ENCODE assay signal across 15 mouse cellular contexts in genomic region chr11:96348988-96349387, GRCm38 (mm10). TPM values are rescaled to one million over a fixed set of nuclear protein-coding genes. Genes with fewer than 3 reads are reported as not detected.
DNase-seq lines count a peak whose midpoint lies in the region; ATAC-seq and TF ChIP-seq lines count a peak whose summit lies in the region.
"Had no signal": no experiment of that assay in that cellular context is flagged by ENCODE, and none has a peak within 500 bp of the region (broad histone marks: within the 10 kb centered on the region; RNA-seq: fewer than 3 reads in every experiment).

No protein-coding gene starts in this region.

- ATAC-seq in liver, embryonic 11.5 days (replicated peaks; ENCODE audit: low FRiP score): no peak
- no peak for ATAC-seq in liver, postnatal 0 days
- ATAC-seq in hindbrain, embryonic 16.5 days: no peak
- no peak for ATAC-seq in megakaryocyte progenitor cell, adult 5-6 weeks (replicated peaks; ENCODE audit: poor library complexity)

- H3K36me3 ChIP-seq in liver, embryonic 11.5 days (ENCODE audit: control insufficient read depth, insufficient read depth, low read length): no peaks in the 10 kb centered on the region
- no peaks in the 10 kb centered on the region for H3K36me3 ChIP-seq in liver, postnatal 0 days (replicated peaks; ENCODE audit: insufficient read depth, low read length)
- no peaks in the 10 kb centered on the region for H3K36me3 ChIP-seq in hindbrain, embryonic 16.5 days (ENCODE audit: control insufficient read depth, insufficient read depth, low read length)
- H3K36me3 ChIP-seq in small intestine, adult 2 months (ENCODE audit: control insufficient read depth, insufficient read depth, low read length): no peaks in the 10 kb centered on the region; the same call in 1 of the 2 replicates
- H3K36me3 ChIP-seq: forebrain, embryonic 12.5 days had no signal

- TF ChIP-seq EP300 in liver, postnatal 0 days (IDR thresholded peaks at IDR 0.05; ENCODE audit: low read depth): no peak

- no peak overlapping the region for H3K4me3 ChIP-seq in liver, embryonic 11.5 days (ENCODE audit: low read depth, low read length)
- no peak overlapping the region for H3K4me3 ChIP-seq in liver, postnatal 0 days (ENCODE audit: low read depth, low read length)
- H3K4me3 ChIP-seq in hindbrain, embryonic 16.5 days (ENCODE audit: low read length): no peak overlapping the region
- no peak overlapping the region for H3K4me3 ChIP-seq in small intestine, adult 2 months (ENCODE audit: low read depth, low read length)
- H3K4me3 ChIP-seq: forebrain, embryonic 12.5 days; megakaryocyte, embryonic 14.5 days had no signal

- peaks cover 8% of the 10 kb centered on the region for H3K4me1 ChIP-seq in liver, embryonic 11.5 days (replicated peaks; ENCODE audit: control insufficient read depth, insufficient read depth, low read length)
- H3K4me1 ChIP-seq in liver, postnatal 0 days (ENCODE audit: insufficient read depth): no peaks in the 10 kb centered on the region; the same call in 1 of the 2 replicates
- H3K4me1 ChIP-seq in hindbrain, embryonic 16.5 days (ENCODE audit: control insufficient read depth, insufficient read depth, low read depth, low read length): peaks cover 38% of the 10 kb centered on the region
- no peaks in the 10 kb centered on the region; the same call in 1 of the 2 replicates for H3K4me1 ChIP-seq in small intestine, adult 2 months (ENCODE audit: control insufficient read depth, insufficient read depth, insufficient read length, low read length)

- peak overlapping the region; percentile 45; the same call in 1 of the 2 replicates for H3K27ac ChIP-seq in liver, embryonic 11.5 days (ENCODE audit: low read depth, low read length)
- H3K27ac ChIP-seq in liver, postnatal 0 days (ENCODE audit: low read depth): no peak overlapping the region
- H3K27ac ChIP-seq in hindbrain, embryonic 16.5 days (ENCODE audit: low read depth, low read length): peak overlapping the region; percentile 97
- peak overlapping the region; percentile 40; the same call in 1 of the 2 replicates for H3K27ac ChIP-seq in small intestine, adult 2 months (ENCODE audit: insufficient read depth, low read depth, low read length)
- H3K27ac ChIP-seq: forebrain, embryonic 12.5 days had no signal

- no peaks in the 10 kb centered on the region for H3K9me3 ChIP-seq in liver, embryonic 11.5 days (ENCODE audit: control insufficient read depth, low read length)
- no peaks in the 10 kb centered on the region for H3K9me3 ChIP-seq in liver, postnatal 0 days (ENCODE audit: low read length)
- H3K9me3 ChIP-seq in hindbrain, embryonic 16.5 days (ENCODE audit: control insufficient read depth, low read length): no peaks in the 10 kb centered on the region
- H3K9me3 ChIP-seq: forebrain, embryonic 12.5 days had no signal

- H3K27me3 ChIP-seq in liver, embryonic 11.5 days (replicated peaks; ENCODE audit: control insufficient read depth, insufficient read depth, low read length): peaks cover 93% of the 10 kb centered on the region
- peaks cover 91% of the 10 kb centered on the region for H3K27me3 ChIP-seq in liver, postnatal 0 days (ENCODE audit: insufficient read depth, low read length)
- H3K27me3 ChIP-seq in hindbrain, embryonic 16.5 days (replicated peaks; ENCODE audit: control insufficient read depth, insufficient read depth, low read length): peaks cover 31% of the 10 kb centered on the region
- H3K27me3 ChIP-seq in small intestine, adult 2 months (ENCODE audit: control insufficient read depth, insufficient read depth, low read length): peaks cover 36% of the 10 kb centered on the region

- no peak for TF ChIP-seq POLR2A in small intestine, adult 2 months (IDR thresholded peaks at IDR 0.05; ENCODE audit: low read depth, low read length)

- peak; percentile 21 for DNase-seq in adrenal gland, adult 2 months
- no peak for DNase-seq in adrenal gland, postnatal 25 days
- no peak for DNase-seq in liver, embryonic 11.5 days (ENCODE audit: low spot score)
- DNase-seq in liver, postnatal 0 days: no peak
- no peak for DNase-seq in yolk sac, embryonic 10.5 days (ENCODE audit: low spot score)
- DNase-seq: cerebellum, postnatal 14 days; kidney, postnatal 25 days had no signal

- peak overlapping the region; percentile 45; the same call in 1 of the 2 replicates for H3K4me2 ChIP-seq in liver, embryonic 11.5 days
- H3K4me2 ChIP-seq in liver, postnatal 0 days (ENCODE audit: low read depth, low read length): no peak overlapping the region
- peak overlapping the region; percentile 46 for H3K4me2 ChIP-seq in hindbrain, embryonic 16.5 days (ENCODE audit: low read length)
- H3K4me2 ChIP-seq: forebrain, embryonic 12.5 days had no signal

- no peak overlapping the region for H3K9ac ChIP-seq in liver, embryonic 11.5 days (ENCODE audit: low read depth, low read length)
- H3K9ac ChIP-seq in liver, postnatal 0 days (replicated peaks): no peak overlapping the region
- peak overlapping the region; percentile 20; the same call in 1 of the 2 replicates for H3K9ac ChIP-seq in hindbrain, embryonic 16.5 days (ENCODE audit: low read depth, low read length)
- H3K9ac ChIP-seq: forebrain, embryonic 12.5 days had no signal

- TF ChIP-seq CTCF in liver, postnatal 0 days (IDR thresholded peaks at IDR 0.05; ENCODE audit: low read depth): no peak
- TF ChIP-seq CTCF in small intestine, adult 2 months (IDR thresholded peaks at IDR 0.05; ENCODE audit: extremely low read depth, insufficient read length, insufficient replicate concordance, low read depth, low read length): no peak

- WGBS in liver, embryonic 11.5 days: 51% methylated on average over 3 of the region's 3 CpGs
- WGBS in liver, postnatal 0 days (ENCODE audit: insufficient replicate concordance): 50% methylated on average over 3 of the region's 3 CpGs
- WGBS in hindbrain, embryonic 16.5 days: 20% methylated on average over 3 of the region's 3 CpGs
- 58% methylated on average over 3 of the region's 3 CpGs for WGBS in small intestine, adult 2 months

RNA-seq across cellular contexts. Expression of gene Hoxb2, which starts 1.3 kb away (rescaled TPM):
- 10 to 100 TPM; 18.7 to 22.6 TPM for total RNA-seq in adrenal gland, adult 2 months (2021)
- 69.6 and 86.1 TPM in 2 replicates for polyA plus RNA-seq in adrenal gland, adult 2 months (2012; rRNA removed)
- total RNA-seq in adrenal gland, postnatal 25 days (2021): 24.0 and 25.6 TPM in 2 replicates
- polyA plus RNA-seq in liver, embryonic 11.5 days (2014; fragmentation: Nextera tagmentation; extraction: Ambion mirVana): 11.2 and 11.3 TPM in 2 replicates
- 0.67 and 1.1 TPM in 2 replicates for polyA plus RNA-seq in liver, postnatal 0 days (2015; fragmentation: Nextera tagmentation; extraction: Ambion mirVana)
- polyA plus RNA-seq in hindbrain, embryonic 16.5 days (2015; fragmentation: Nextera tagmentation; extraction: Ambion mirVana): 20.0 and 20.8 TPM in 2 replicates
- 9.9 TPM in 2 replicates for polyA plus RNA-seq in small intestine, adult 2 months (2012; rRNA removed)
- total RNA-seq in megakaryocyte progenitor cell, adult 5-6 weeks (2015): 0.07 and 0.49 TPM in 2 replicates
- total RNA-seq in megakaryocyte progenitor cell, adult 5-6 weeks (2017): 0.12 and 0.14 TPM in 2 replicates
- total RNA-seq: left cerebral cortex, adult 8-10 months had no signal

RNA-seq across cellular contexts. Expression of gene Hoxb1, which starts 16.6 kb away (rescaled TPM):
- total RNA-seq in adrenal gland, adult 2 months (2021): not detected
- not detected in 2 replicates for polyA plus RNA-seq in adrenal gland, adult 2 months (2012; rRNA removed)
- total RNA-seq in adrenal gland, postnatal 25 days (2021): not detected in 2 replicates
- polyA plus RNA-seq in liver, embryonic 11.5 days (2014; fragmentation: Nextera tagmentation; extraction: Ambion mirVana): 0.73 and 0.85 TPM in 2 replicates
- polyA plus RNA-seq in liver, postnatal 0 days (2015; fragmentation: Nextera tagmentation; extraction: Ambion mirVana): not detected in 2 replicates
- 0.21 and 0.35 TPM in 2 replicates for polyA plus RNA-seq in hindbrain, embryonic 16.5 days (2015; fragmentation: Nextera tagmentation; extraction: Ambion mirVana)
- polyA plus RNA-seq in small intestine, adult 2 months (2012; rRNA removed): not detected in 2 replicates
- total RNA-seq in megakaryocyte progenitor cell, adult 5-6 weeks (2015): not detected in 2 replicates
- total RNA-seq in megakaryocyte progenitor cell, adult 5-6 weeks (2017): not detected in 2 replicates
- total RNA-seq: adrenal gland, adult 18-20 months; left cerebral cortex, adult 8-10 months; liver, adult 2 months had no signal
- polyA plus RNA-seq: forebrain, embryonic 12.5 days; liver, adult 2 months had no signal

RNA-seq across cellular contexts. Expression of gene Hoxb3, which starts 25.9 kb away (rescaled TPM):
- 10 to 100 TPM; 20.1 to 21.9 TPM for total RNA-seq in adrenal gland, adult 2 months (2021)
- polyA plus RNA-seq in adrenal gland, adult 2 months (2012; rRNA removed): 89.4 and 94.9 TPM in 2 replicates
- total RNA-seq in adrenal gland, postnatal 25 days (2021): 33.0 and 40.1 TPM in 2 replicates
- 0.97 and 1.3 TPM in 2 replicates for polyA plus RNA-seq in liver, embryonic 11.5 days (2014; fragmentation: Nextera tagmentation; extraction: Ambion mirVana)
- polyA plus RNA-seq in liver, postnatal 0 days (2015; fragmentation: Nextera tagmentation; extraction: Ambion mirVana): 0.19 and 0.26 TPM in 2 replicates
- 4.8 and 5.6 TPM in 2 replicates for polyA plus RNA-seq in hindbrain, embryonic 16.5 days (2015; fragmentation: Nextera tagmentation; extraction: Ambion mirVana)
- 3.5 and 5.5 TPM in 2 replicates for polyA plus RNA-seq in small intestine, adult 2 months (2012; rRNA removed)
- 1.2 and 1.6 TPM in 2 replicates for total RNA-seq in megakaryocyte progenitor cell, adult 5-6 weeks (2015)
- total RNA-seq in megakaryocyte progenitor cell, adult 5-6 weeks (2017): 0.83 and 1.3 TPM in 2 replicates
- total RNA-seq: left cerebral cortex, adult 8-10 months had no signal
- polyA plus RNA-seq: forebrain, embryonic 12.5 days had no signal

RNA-seq across cellular contexts. Expression of gene Hoxb4, which starts 30.9 kb away (rescaled TPM):
- total RNA-seq in adrenal gland, adult 2 months (2021): 10 to 100 TPM; 16.7 to 21.8 TPM
- polyA plus RNA-seq in adrenal gland, adult 2 months (2012; rRNA removed): 27.9 and 30.0 TPM in 2 replicates
- 27.6 and 31.5 TPM in 2 replicates for total RNA-seq in adrenal gland, postnatal 25 days (2021)
- 0.71 and 1.1 TPM in 2 replicates for polyA plus RNA-seq in liver, embryonic 11.5 days (2014; fragmentation: Nextera tagmentation; extraction: Ambion mirVana)
- 0.22 and 0.27 TPM in 2 replicates for polyA plus RNA-seq in liver, postnatal 0 days (2015; fragmentation: Nextera tagmentation; extraction: Ambion mirVana)
- 2.5 and 3.3 TPM in 2 replicates for polyA plus RNA-seq in hindbrain, embryonic 16.5 days (2015; fragmentation: Nextera tagmentation; extraction: Ambion mirVana)
- 1.4 and 2.9 TPM in 2 replicates for polyA plus RNA-seq in small intestine, adult 2 months (2012; rRNA removed)
- total RNA-seq in megakaryocyte progenitor cell, adult 5-6 weeks (2015): 1.7 and 2.7 TPM in 2 replicates
- 1.5 and 2.2 TPM in 2 replicates for total RNA-seq in megakaryocyte progenitor cell, adult 5-6 weeks (2017)
- polyA plus RNA-seq: forebrain, embryonic 12.5 days had no signal

RNA-seq across cellular contexts. Expression of gene Hoxb5, which starts 45.9 kb away (rescaled TPM):
- total RNA-seq in adrenal gland, adult 2 months (2021): 10 to 100 TPM; 15.2 to 31.6 TPM
- polyA plus RNA-seq in adrenal gland, adult 2 months (2012; rRNA removed): 43.4 and 45.6 TPM in 2 replicates
- 36.5 and 36.8 TPM in 2 replicates for total RNA-seq in adrenal gland, postnatal 25 days (2021)
- polyA plus RNA-seq in liver, embryonic 11.5 days (2014; fragmentation: Nextera tagmentation; extraction: Ambion mirVana): 3.7 and 4.5 TPM in 2 replicates
- polyA plus RNA-seq in liver, postnatal 0 days (2015; fragmentation: Nextera tagmentation; extraction: Ambion mirVana): 0.75 and 0.91 TPM in 2 replicates
- polyA plus RNA-seq in hindbrain, embryonic 16.5 days (2015; fragmentation: Nextera tagmentation; extraction: Ambion mirVana): 120 and 133 TPM in 2 replicates
- polyA plus RNA-seq in small intestine, adult 2 months (2012; rRNA removed): 1.8 and 3.2 TPM in 2 replicates
- 0.07 and 0.44 TPM in 2 replicates for total RNA-seq in megakaryocyte progenitor cell, adult 5-6 weeks (2015)
- 0.14 TPM in 1 of 2 replicates, not detected in the other for total RNA-seq in megakaryocyte progenitor cell, adult 5-6 weeks (2017)
- total RNA-seq: left cerebral cortex, adult 8-10 months had no signal
- polyA plus RNA-seq: forebrain, embryonic 12.5 days had no signal

Comparison
In these comparisons a context has a peak if more than half of its experiments do, and no peak if none do; other contexts are left out.
1. RNA of gene Hoxb3, which starts 25.9 kb away (polyA plus RNA-seq): 89.4 to 94.9 TPM in adrenal gland, adult 2 months; 3.5 to 5.5 TPM in small intestine, adult 2 months, 4.8 to 5.6 TPM in hindbrain, embryonic 16.5 days, 0.97 to 1.3 TPM in liver, embryonic 11.5 days and 0.19 to 0.26 TPM in liver, postnatal 0 days; every median in the first group is over 10 times any median in the second.